Mouse (Mus musculus) forebrain, postnatal 0 days (tissue): Measurements from ENCODE around the gene Adgrb3. TPM values are rescaled to one million over a fixed set of nuclear protein-coding genes. Genes with fewer than 3 reads are reported as not detected.
"Not testable (repeated sequence)": the region's sequence is repeated elsewhere in the genome, so short reads cannot be mapped to it uniquely, and the experiment has no call there.

Experiments used
- ATAC-seq: fragments of 200-750 bp; cut with Nextera tagmentation; 2 replicates; pipeline ENCODE4 v1.8.0; 2017; ENCODE audit warnings: mild to moderate bottlenecking, moderate library complexity
- DNase-seq: peaks from one replicate; pipeline ENCODE4 v3.0.0-alpha.2; 2015
- H3K27ac ChIP-seq: fragments of 300-500 bp; sonication (generic); 2 replicates; pipeline ENCODE4 v1.5.1; 2014; ENCODE audit warnings: low read depth, mild to moderate bottlenecking, antibody characterized with exemption, low read length, moderate library complexity, mixed read lengths
- H3K27me3 ChIP-seq: fragments of 300-500 bp; sonication (generic); 2 replicates; pipeline ENCODE4 v1.6.1; 2014; ENCODE audit warnings: mild to moderate bottlenecking, low read length, mixed read lengths; ENCODE audit not compliant: insufficient read depth
- H3K36me3 ChIP-seq: fragments of 300-500 bp; sonication (generic); 2 replicates; pipeline ENCODE4 v1.6.1; 2014; ENCODE audit warnings: mild to moderate bottlenecking, moderate library complexity; ENCODE audit not compliant: insufficient read depth
- H3K4me1 ChIP-seq: fragments of 300-500 bp; sonication (generic); 2 replicates; pipeline ENCODE4 v1.6.1; 2014; ENCODE audit warnings: antibody characterized with exemption; ENCODE audit not compliant: insufficient read depth
- H3K4me2 ChIP-seq: fragments of 300-500 bp; sonication (generic); 2 replicates; pipeline ENCODE4 v1.6.1; 2014; ENCODE audit warnings: low read depth, mild to moderate bottlenecking, moderate library complexity
- H3K4me3 ChIP-seq: fragments of 300-500 bp; sonication (generic); 2 replicates; pipeline ENCODE4 v1.5.1; 2014; ENCODE audit warnings: low read depth, low read length, mixed read lengths
- H3K9ac ChIP-seq: fragments of 300-500 bp; sonication (generic); 2 replicates; pipeline ENCODE4 v1.6.1; 2014; ENCODE audit warnings: mild to moderate bottlenecking
- H3K9me3 ChIP-seq: fragments of 300-500 bp; sonication (generic); 2 replicates; pipeline ENCODE4 v1.6.1; 2016; ENCODE audit warnings: low read length
- CTCF ChIP-seq: sonication (generic); IDR thresholded peaks from 2 replicates; pipeline ENCODE4 v1.5.1; 2016; ENCODE audit warnings: antibody characterized with exemption, control low read depth, low read depth
- WGBS: fragments of 180-500 bp; shearing (Covaris S2); extraction: QIAGEN DNeasy Blood & Tissue Kit; methylation state at CpG from one replicate; pipeline ENCODE4 v1.1.7; 2014; 5-methylcytosine and 5-hydroxymethylcytosine counted together
- polyA plus RNA-seq: library from polyadenylated mRNA; unstranded; fragments of >200 nt; fragmentation: Nextera tagmentation; extraction: Ambion mirVana; gene quantifications from 2 replicates; pipeline ENCODE4 v1.2.1, GENCODE M21; 2015
- total RNA-seq: library from RNA; depleted of rRNA; stranded (reverse); fragments of >200 nt; gene quantifications from 2 replicates; pipeline ENCODE4 v1.2.3, GENCODE M21; 2014

Adgrb3 gene
- total and polyA plus RNA-seq, 2 experiments from 2014 or later = 59.3 to 106 TPM

GRCm38 (mm10) chr1:25033155-25034095, 796.1 kb downstream of the Adgrb3 start:
- ATAC-seq (peak; percentile 98), DNase-seq (peak; percentile 64)
- WGBS = 29% methylated on average over 8 of the region's 8 CpGs
- H3K9me3 ChIP-seq = no peaks in the 10 kb centered on the region
- no peak overlapping the region for H3K4me3 ChIP-seq
- H3K27me3 ChIP-seq = no peaks in the 10 kb centered on the region
- H3K4me2 ChIP-seq = peak overlapping the region; percentile 4; the same call in 1 of the 2 replicates
- no peak overlapping the region for H3K9ac ChIP-seq
- H3K4me1 ChIP-seq = peaks cover 8% of the 10 kb centered on the region; the same call in 1 of the 2 replicates
- 0 out of 2 replicates have a peak overlapping the region, but pooled peaks have one; percentile 21 for H3K27ac ChIP-seq
- no peak for TF ChIP-seq CTCF
- no peaks in the 10 kb centered on the region for H3K36me3 ChIP-seq

DNA sequence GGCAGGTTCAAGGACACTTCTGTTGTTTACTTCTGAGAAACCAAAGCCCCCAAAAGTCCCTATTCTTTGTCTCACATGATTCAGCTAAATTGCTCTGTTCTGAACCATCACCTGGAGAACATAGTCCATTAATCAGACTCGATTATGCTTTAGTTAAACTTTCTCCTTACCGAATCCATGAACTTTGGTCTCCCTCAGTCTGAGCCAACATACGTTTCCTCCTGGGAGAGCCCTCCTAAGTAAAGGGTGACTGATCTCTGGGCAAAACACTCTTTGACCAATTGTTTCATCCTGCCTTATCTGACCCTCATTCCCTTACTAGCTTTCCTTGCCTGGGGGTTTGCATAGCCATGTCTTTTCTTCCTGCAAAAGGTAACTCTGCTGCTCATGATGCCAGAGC, 806.4 kb downstream of the Adgrb3 start:
- ATAC-seq (no peak), DNase-seq (no peak)
- no peaks in the 10 kb centered on the region for H3K36me3 ChIP-seq
- TF ChIP-seq CTCF = no peak
- no peak overlapping the region for H3K4me3 ChIP-seq
- no peak overlapping the region for H3K27ac ChIP-seq
- H3K9me3 ChIP-seq = no peaks in the 10 kb centered on the region
- no peak overlapping the region for H3K9ac ChIP-seq
- no peaks in the 10 kb centered on the region for H3K4me1 ChIP-seq
- 94% methylated on average over 3 of the region's 3 CpGs for WGBS
- H3K27me3 ChIP-seq = no peaks in the 10 kb centered on the region
- no peak overlapping the region for H3K4me2 ChIP-seq

DNA sequence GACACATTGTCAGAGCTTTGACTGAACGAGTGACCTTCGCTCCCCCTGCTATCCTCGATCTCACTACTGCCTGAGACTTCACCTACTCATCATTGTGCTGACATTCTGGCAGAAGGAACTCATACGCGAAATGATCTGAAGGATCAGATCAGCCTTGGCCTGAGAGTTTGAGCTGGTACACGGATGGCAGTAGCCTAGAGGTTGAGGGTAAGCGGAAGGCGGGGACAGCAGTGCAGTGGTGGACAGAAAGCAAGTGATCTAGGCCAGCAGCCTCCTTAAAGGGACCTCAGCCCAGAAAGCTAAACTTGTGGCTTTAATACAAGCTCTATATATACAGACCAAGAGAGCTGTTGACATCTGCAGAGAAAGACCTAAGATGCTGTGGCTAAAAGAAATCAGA, 811.7 kb downstream of the Adgrb3 start:
- not testable (repeated sequence) for H3K9me3 ChIP-seq, H3K4me1 ChIP-seq, H3K4me2 ChIP-seq, ATAC-seq, H3K27me3 ChIP-seq, H3K36me3 ChIP-seq, H3K9ac ChIP-seq, DNase-seq, H3K4me3 ChIP-seq, H3K27ac ChIP-seq
- 89% methylated on average over 5 of the region's 8 CpGs for WGBS
